Mouse (Mus musculus) CD4-positive helper T cell, adult 2 months (primary cell): ENCODE data around the gene Vmn1r221.
"Not testable (repeated sequence)": the region's sequence is repeated elsewhere in the genome, so short reads cannot be mapped to it uniquely, and the experiment has no call there.

Source experiments
- DNase-seq: peaks from one replicate; pipeline ENCODE4 v3.0.0-alpha.2; 2012; ENCODE audit warnings: low read depth, missing footprints, low spot score

The Vmn1r221 gene

DNA sequence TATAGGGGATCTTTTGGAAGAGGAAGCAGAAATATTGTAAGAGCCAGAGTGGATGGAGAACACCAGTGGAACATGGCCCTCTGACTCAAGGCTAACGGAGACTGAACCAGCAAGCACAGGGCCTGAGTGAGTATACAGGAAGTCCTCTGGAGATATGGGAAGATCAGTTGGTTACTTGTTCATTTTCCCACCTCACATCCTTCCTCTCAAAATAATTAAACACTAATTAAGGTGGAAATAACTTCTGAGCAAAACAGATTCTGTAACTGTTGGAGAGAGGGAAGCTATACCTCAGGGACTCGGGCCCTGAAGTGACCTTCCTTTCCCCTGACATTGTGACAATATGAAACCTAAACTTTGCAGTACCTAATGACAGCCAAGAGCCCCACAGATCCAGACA lies at the start of gene Vmn1r221:
Gene Vmn1r221 (plus strand): TSS at position 301 of the 400 bp plus-strand sequence.
- DNase-seq = not testable (repeated sequence)

DNA sequence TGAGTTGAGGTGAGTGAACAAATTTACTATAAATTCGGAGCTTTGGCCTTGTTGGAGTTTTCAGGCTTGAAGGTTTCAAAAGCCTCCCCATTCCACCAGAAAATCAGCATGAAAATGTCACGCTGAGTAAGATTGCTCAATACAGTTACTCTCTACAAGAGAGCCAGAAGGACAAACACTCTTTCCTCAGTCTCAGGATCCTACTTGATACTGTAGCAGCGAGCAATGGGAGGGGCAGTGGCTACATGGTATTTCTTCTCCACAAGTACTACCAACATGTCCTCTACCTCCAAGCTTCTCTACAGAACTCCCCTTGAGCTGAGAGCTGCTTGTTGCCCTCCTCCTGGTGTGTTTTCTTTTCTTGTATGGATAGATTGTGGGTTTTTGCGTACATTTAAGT lies 47.5 kb upstream of the Vmn1r221 start:
- not testable (repeated sequence) for DNase-seq

DNA sequence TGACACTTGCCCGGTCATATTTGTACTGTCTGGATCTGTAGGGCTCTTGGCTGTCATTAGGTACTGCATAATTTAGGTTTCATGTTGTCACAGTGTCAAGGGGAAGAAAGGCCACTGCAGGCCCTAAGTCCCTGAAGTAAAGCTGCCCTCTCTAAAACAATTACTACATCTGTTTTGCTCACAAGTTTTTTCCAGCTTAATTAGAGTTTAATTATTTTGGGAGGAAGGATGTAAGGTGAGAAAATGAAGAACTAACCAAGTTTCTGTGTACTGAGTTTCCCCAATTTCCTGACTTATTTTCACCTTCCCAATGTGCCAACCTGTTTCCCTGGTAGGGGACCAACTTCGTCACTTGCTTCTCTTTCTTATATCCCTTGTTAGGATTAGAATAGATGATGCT lies 26.1 kb upstream of the Vmn1r221 start, which contains the start of gene Vmn1r220:
Gene Vmn1r220 (minus strand): TSS at position 101 of the 400 bp plus-strand sequence.
- DNase-seq = no peak

DNA sequence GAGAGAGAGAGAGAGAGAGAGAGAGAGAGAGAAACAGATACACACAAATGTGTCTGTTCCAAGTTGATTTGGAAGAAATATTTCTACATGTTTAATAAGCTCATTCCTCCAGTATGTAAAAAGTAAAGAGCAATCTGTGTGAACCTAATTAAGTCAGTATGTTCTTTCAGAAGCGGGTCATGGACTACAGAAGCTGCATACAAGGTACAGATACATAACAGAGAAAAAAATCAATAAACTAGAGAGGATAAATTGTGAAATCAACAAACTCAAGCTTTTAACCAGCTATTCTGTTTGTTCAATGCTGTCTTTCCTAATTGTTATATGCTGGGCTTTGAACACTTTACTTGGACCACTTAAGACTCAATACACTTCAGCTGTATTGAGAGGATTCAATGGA lies 10.0 kb upstream of the Vmn1r221 start:
- DNase-seq = not testable (repeated sequence)

DNA sequence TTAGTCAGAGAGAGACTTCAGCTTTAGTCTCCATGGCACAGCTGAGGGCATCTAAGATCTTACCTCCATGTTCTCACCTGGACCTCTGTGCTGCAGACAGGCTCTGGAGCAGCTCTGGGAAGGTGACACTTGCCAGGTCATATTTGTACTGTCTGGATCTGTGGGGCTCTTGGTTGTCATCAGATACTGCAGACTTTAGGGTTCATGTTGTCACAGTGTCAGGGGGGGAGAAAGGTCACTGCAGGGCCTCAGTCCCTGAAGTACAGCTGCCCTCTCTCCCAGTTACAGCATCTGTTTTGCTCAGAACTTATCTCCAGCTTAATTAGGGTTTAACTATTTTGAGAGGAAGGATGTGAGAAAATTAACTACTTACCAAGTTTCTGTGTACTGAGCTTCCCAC lies 21.9 kb downstream of the Vmn1r221 start, which contains the start of gene Vmn1r222:
Gene Vmn1r222 (minus strand): TSS at position 101 of the 400 bp plus-strand sequence.
- DNase-seq = not testable (repeated sequence)

DNA sequence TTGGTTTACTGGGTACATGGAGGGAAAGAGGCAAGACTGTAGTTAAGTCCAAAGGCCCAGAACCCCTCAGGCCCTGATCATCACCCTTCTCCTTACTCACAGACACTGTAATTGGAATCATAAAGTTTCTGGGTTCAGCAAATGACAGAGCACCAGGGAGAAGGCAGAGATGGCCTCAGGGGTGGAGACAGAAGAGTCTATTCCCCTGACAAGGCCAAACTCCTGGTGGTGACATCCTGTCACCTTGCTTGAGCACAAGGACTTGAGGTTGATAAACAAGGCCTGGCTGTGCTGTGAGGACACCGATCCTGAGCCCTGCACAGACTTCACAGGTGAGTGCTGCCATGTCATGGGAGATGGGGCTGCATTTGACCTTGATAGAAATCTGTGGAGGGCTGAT lies 32.9 kb downstream of the Vmn1r221 start, which contains the start of gene Vmn1r223:
Gene Vmn1r223 (plus strand): TSS at position 301 of the 400 bp plus-strand sequence.
- DNase-seq = not testable (repeated sequence)

DNA sequence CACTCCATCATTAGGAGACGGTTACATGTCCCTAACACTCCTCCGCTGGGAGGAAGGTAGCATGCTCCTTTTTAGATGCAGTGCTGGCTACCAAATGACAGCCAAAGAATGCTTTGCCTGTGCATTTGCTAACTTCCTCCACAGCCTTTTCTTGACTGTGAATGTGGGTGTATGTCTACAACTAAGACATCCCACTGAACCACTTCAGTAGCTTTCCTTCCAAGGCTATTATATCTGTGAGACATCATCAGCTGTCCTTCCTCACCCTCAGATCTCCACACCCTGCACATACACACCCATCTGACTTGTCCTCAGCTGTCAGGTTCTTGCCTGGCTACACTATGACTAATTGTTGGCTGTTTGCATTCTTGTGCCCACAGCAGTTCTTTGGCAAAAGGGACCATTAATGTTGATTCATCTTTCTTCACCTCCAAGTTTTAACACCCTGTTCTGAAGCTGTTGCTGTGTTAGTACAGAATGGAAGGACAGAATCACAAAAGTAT lies 44.7 kb downstream of the Vmn1r221 start:
- DNase-seq = no peak

DNA sequence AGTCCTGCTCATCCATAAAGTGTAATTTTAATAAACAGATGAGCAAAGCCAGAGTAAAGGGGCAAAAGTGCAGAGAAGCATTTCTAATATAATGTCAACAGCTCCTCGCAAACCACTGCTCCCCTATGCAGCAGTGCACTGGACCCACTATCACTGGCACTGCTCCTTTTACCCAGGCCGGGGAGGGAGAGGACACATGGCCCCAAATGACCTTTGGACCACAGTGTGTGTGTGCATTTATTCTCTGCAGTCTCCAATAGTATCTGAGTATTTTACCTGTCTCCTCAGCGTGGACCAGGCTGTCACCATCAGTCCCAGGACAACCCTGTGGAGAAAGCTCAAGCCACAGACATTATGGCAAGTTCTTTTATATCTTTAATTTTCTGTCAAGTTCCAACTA lies 54.7 kb downstream of the Vmn1r221 start:
- not testable (repeated sequence) for DNase-seq

DNA sequence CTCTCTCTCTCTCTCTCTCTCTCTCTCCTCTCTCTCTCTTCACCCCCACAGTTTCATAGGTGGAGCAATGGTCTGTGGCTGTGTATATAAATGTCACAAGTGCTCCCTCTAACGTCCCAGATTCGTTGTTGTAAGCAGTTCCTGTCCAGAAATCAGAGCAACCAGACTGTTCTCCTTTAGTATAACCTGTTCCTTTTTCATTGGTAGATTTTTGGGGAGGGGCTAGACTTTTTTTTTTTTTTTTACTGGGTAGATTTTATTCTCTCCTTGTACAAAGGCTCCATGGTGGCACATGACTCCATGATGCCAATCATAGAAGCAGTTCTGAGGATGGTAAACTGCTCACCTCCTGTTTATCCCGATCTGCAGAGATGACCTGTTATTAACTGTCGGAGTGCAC lies 55.2 kb downstream of the Vmn1r221 start:
- not testable (repeated sequence) for DNase-seq

DNA sequence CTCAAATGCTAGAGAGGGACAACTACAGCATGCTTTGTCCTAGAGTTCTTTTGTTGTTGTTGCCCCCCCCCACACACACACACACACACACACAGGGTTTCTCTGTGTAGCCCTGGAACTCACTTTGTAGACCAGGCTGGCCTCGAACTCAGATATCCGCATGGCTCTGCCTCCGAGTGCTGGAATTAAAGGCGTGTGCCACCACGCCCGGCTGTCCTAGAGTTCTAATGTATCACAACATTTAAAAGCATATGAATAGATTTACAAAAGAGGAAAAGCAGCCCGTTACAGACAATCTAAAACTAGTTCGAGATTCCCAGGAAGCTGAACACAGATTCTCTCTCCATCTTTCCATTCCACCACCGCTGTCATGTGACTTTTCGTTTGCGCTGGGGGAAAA lies 55.8 kb downstream of the Vmn1r221 start:
- no peak for DNase-seq

DNA sequence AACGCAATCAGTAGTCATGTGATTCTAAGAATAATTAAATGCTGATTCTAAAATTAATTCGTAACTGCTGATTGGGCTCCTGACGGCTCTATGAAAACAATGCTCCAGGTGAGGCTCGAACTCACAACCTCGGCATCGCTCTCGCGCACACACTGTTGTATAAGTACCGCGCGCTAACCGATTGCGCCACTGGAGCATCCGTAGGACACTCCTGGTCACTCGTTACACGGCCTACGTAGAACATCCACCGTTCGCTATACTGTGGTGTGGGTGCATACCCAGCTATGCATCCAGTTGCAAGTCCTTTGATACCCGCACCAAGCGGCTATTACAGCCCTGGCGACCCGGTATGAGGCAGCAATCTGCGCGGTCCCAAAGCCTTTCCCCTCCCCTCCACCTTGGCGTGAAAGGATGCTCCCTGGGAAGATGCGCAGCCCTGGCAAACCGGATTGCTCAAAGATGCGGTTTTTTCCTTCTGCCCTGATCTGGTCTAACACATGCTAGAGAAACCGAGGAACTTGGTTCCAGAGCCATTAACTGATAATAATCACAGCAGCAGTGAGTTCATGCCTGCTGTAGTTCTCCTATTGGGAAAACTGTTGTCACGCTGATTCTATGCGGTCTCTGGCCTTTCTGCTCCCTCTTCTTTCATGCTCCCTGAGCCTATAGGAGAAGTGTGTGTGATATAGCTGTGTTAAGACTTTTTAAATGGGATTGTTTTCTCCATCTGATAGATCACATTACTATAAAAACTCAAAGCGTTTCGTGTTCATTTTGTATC lies 56.6 kb downstream of the Vmn1r221 start:
- DNase-seq = no peak
